ENCODE assay signal across 18 mouse cellular contexts in the genomic region with DNA sequence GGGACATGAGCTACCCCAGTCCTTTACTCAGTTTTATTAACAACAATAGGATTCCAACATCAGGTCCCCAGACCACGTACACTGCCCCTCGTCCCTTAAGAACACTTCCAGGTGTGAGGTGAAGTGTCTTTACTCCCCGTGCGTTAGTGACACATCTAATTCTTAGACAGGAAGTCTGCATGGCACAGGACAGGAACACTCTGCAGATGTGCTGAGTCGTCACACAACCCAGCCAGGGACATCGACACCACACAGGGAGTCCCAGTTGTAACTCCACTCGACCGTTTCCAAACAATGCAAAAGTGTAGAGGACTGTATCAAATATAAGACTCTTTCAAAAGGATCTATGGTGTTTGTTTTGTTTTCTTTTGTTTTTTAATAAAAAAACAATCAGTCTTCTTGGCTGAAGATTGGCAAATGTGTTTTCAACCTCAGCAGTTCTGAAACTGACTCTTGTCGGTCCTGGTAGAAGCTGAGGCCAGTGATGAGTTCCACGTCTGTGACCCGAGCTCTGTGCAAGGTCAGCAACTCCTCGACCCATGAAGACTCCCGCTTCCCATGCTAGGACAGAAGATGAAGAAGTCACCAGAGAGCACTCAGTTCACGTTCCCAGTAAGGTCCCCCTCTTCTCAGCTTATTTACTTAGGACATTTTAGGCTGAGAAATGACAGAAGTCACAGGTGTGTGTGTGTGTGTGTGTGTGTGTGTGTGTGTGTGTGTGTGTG. TPM values are rescaled to one million over a fixed set of nuclear protein-coding genes. Genes with fewer than 3 reads are reported as not detected.
DNase-seq lines count a peak whose midpoint lies in the region; ATAC-seq and TF ChIP-seq lines count a peak whose summit lies in the region.
"Had no signal": no experiment of that assay in that cellular context is flagged by ENCODE, and none has a peak within 500 bp of the region (broad histone marks: within the 10 kb centered on the region; RNA-seq: fewer than 3 reads in every experiment).

No protein-coding gene starts in this region.

- H3K27me3 ChIP-seq in kidney, embryonic 14.5 days (ENCODE audit: control insufficient read depth, insufficient read depth, low read length) = no peaks in the 10 kb centered on the region
- no peaks in the 10 kb centered on the region for H3K27me3 ChIP-seq in small intestine, adult 2 months (ENCODE audit: control insufficient read depth, insufficient read depth, low read length)
- no peaks in the 10 kb centered on the region for H3K27me3 ChIP-seq in hindbrain, embryonic 11.5 days (ENCODE audit: control insufficient read depth, insufficient read depth, low read length)
- H3K27me3 ChIP-seq: embryonic facial prominence, embryonic 12.5 days; limb, embryonic 13.5 days; lung, embryonic 15.5 days had no signal

- DNase-seq in kidney, adult 9 months = no peak
- peak; percentile 55 for DNase-seq in 416B (ENCODE audit: low read depth)
- DNase-seq in hindbrain, embryonic 11.5 days (ENCODE audit: low spot score) = no peak
- no peak for DNase-seq in cerebellum, postnatal 25 days
- no peak for DNase-seq in left cerebral cortex, adult 11 months (ENCODE audit: low spot score)
- DNase-seq: adrenal gland, postnatal 10 days; cerebellum, postnatal 10 days; gastrocnemius, postnatal 25 days; heart, postnatal 36 days; kidney, postnatal 25 days; retina, postnatal 1 day had no signal

- H3K4me1 ChIP-seq in kidney, embryonic 14.5 days (ENCODE audit: control insufficient read depth, insufficient read depth, low read length) = peaks cover 8% of the 10 kb centered on the region
- peaks cover 37% of the 10 kb centered on the region for H3K4me1 ChIP-seq in bone marrow macrophage, adult 2 months (ENCODE audit: control insufficient read depth, insufficient read depth, low read length)
- peaks cover 9% of the 10 kb centered on the region; the same call in 1 of the 2 replicates for H3K4me1 ChIP-seq in small intestine, adult 2 months (ENCODE audit: control insufficient read depth, insufficient read depth, insufficient read length, low read length)
- no peaks in the 10 kb centered on the region for H3K4me1 ChIP-seq in hindbrain, embryonic 11.5 days (replicated peaks; ENCODE audit: control insufficient read depth, insufficient read depth, low read length)

- no peak overlapping the region for H3K27ac ChIP-seq in kidney, embryonic 14.5 days (ENCODE audit: low read depth, low read length)
- H3K27ac ChIP-seq in bone marrow macrophage, adult 2 months (ENCODE audit: insufficient read depth, low read depth, low read length) = peak overlapping the region; percentile 11; the same call in 1 of the 2 replicates
- H3K27ac ChIP-seq in small intestine, adult 2 months (ENCODE audit: insufficient read depth, low read depth, low read length) = 0 out of 2 replicates have a peak overlapping the region, but pooled peaks have one; percentile 7
- no peak overlapping the region for H3K27ac ChIP-seq in hindbrain, embryonic 11.5 days (ENCODE audit: low read depth, low read length)
- H3K27ac ChIP-seq: embryonic facial prominence, embryonic 12.5 days; limb, embryonic 13.5 days; lung, embryonic 15.5 days had no signal

- no peak for TF ChIP-seq CTCF in bone marrow macrophage, adult 2 months (IDR thresholded peaks at IDR 0.05; ENCODE audit: low read depth, low read length)
- TF ChIP-seq CTCF in small intestine, adult 2 months (IDR thresholded peaks at IDR 0.05; ENCODE audit: extremely low read depth, insufficient read length, insufficient replicate concordance, low read depth, low read length) = no peak

- TF ChIP-seq POLR2A in bone marrow macrophage, adult 2 months (IDR thresholded peaks at IDR 0.05; ENCODE audit: borderline replicate concordance, low read depth, low read length) = no peak
- no peak for TF ChIP-seq POLR2A in small intestine, adult 2 months (IDR thresholded peaks at IDR 0.05; ENCODE audit: low read depth, low read length)

- no peak overlapping the region for H3K9ac ChIP-seq in kidney, embryonic 14.5 days (ENCODE audit: low read depth, low read length)
- H3K9ac ChIP-seq in hindbrain, embryonic 11.5 days (ENCODE audit: low read depth, low read length) = no peak overlapping the region
- H3K9ac ChIP-seq: embryonic facial prominence, embryonic 12.5 days; limb, embryonic 13.5 days; lung, embryonic 15.5 days had no signal

- no peaks in the 10 kb centered on the region for H3K9me3 ChIP-seq in kidney, embryonic 14.5 days (ENCODE audit: control insufficient read depth, low read length)
- no peaks in the 10 kb centered on the region for H3K9me3 ChIP-seq in hindbrain, embryonic 11.5 days (ENCODE audit: control insufficient read depth, low read length)
- H3K9me3 ChIP-seq: embryonic facial prominence, embryonic 12.5 days; limb, embryonic 13.5 days; lung, embryonic 15.5 days had no signal

- no peak overlapping the region for H3K4me3 ChIP-seq in kidney, embryonic 14.5 days (ENCODE audit: low read length)
- no peak overlapping the region for H3K4me3 ChIP-seq in bone marrow macrophage, adult 2 months (ENCODE audit: insufficient read depth, low read length)
- H3K4me3 ChIP-seq in small intestine, adult 2 months (ENCODE audit: low read depth, low read length) = no peak overlapping the region
- H3K4me3 ChIP-seq in hindbrain, embryonic 11.5 days (ENCODE audit: low read depth, low read length) = no peak overlapping the region
- H3K4me3 ChIP-seq: embryonic facial prominence, embryonic 12.5 days; limb, embryonic 13.5 days; lung, embryonic 15.5 days had no signal

- WGBS in kidney, embryonic 14.5 days = 25% methylated on average over 14 of the region's 14 CpGs
- 78% methylated on average over 14 of the region's 14 CpGs for WGBS in small intestine, adult 2 months
- WGBS in hindbrain, embryonic 11.5 days = 57% methylated on average over 14 of the region's 14 CpGs

- H3K4me2 ChIP-seq in kidney, embryonic 14.5 days (replicated peaks; ENCODE audit: low read depth, low read length) = no peak overlapping the region
- no peak overlapping the region for H3K4me2 ChIP-seq in hindbrain, embryonic 11.5 days (replicated peaks; ENCODE audit: low read depth, low read length)
- H3K4me2 ChIP-seq: embryonic facial prominence, embryonic 12.5 days; heart, embryonic 11.5 days; limb, embryonic 13.5 days; lung, embryonic 15.5 days had no signal

- ATAC-seq in kidney, embryonic 14.5 days (ENCODE audit: low FRiP score, low TSS enrichment) = 0 out of 2 replicates have a peak, but pooled peaks have one; percentile 32
- ATAC-seq in hindbrain, embryonic 11.5 days (ENCODE audit: low FRiP score) = no peak

- H3K36me3 ChIP-seq in kidney, embryonic 14.5 days (ENCODE audit: control insufficient read depth, insufficient read depth, low read length) = no peaks in the 10 kb centered on the region
- no peaks in the 10 kb centered on the region; the same call in 1 of the 2 replicates for H3K36me3 ChIP-seq in small intestine, adult 2 months (ENCODE audit: control insufficient read depth, insufficient read depth, low read length)
- no peaks in the 10 kb centered on the region for H3K36me3 ChIP-seq in hindbrain, embryonic 11.5 days (ENCODE audit: control insufficient read depth, insufficient read depth, low read length)
- H3K36me3 ChIP-seq: embryonic facial prominence, embryonic 12.5 days; limb, embryonic 13.5 days; lung, embryonic 15.5 days had no signal

RNA-seq across cellular contexts. Expression of a gene that starts 46.3 kb away (rescaled TPM):
- polyA plus RNA-seq in kidney, embryonic 14.5 days (2014; fragmentation: Nextera tagmentation; extraction: Ambion mirVana) = 4.7 and 5.2 TPM in 2 replicates
- polyA plus RNA-seq in bone marrow macrophage, adult 2 months (2012; ENCODE audit: insufficient read depth, insufficient read length, missing spikeins) = 6.7 and 8.6 TPM in 2 replicates
- polyA plus RNA-seq in small intestine, adult 2 months (2012; rRNA removed) = 19.5 and 32.6 TPM in 2 replicates
- 4.3 and 6.6 TPM in 2 replicates for polyA plus RNA-seq in hindbrain, embryonic 11.5 days (2014; fragmentation: Nextera tagmentation; extraction: Ambion mirVana)

Comparison
In these comparisons a context has a peak if more than half of its experiments do, and no peak if none do; other contexts are left out.
1. H3K27ac ChIP-seq: peak in bone marrow macrophage, adult 2 months (single experiment) and small intestine, adult 2 months (single experiment); none in kidney, embryonic 14.5 days (single experiment) and hindbrain, embryonic 11.5 days (single experiment).